Mouse (Mus musculus) midbrain, embryonic 13.5 days (tissue): Measurements from ENCODE around the gene 1600002K03Rik. TPM values are rescaled to one million over a fixed set of nuclear protein-coding genes. Genes with fewer than 3 reads are reported as not detected.
A peak's percentile ranks its signal among the peaks of the same experiment; 100 is the strongest.

Source experiments
- ATAC-seq: fragments of 200-750 bp; cut with Nextera tagmentation; 2 replicates; pipeline ENCODE4 v1.8.0; 2017; ENCODE audit warnings: mild to moderate bottlenecking, moderate TSS enrichment, moderate library complexity
- H3K27ac ChIP-seq: fragments of 300-500 bp; sonication (generic); 2 replicates; pipeline ENCODE4 v1.5.1; 2015; ENCODE audit warnings: inconsistent platforms, mild to moderate bottlenecking, moderate library complexity
- H3K27me3 ChIP-seq: fragments of 300-500 bp; sonication (generic); 2 replicates; pipeline ENCODE4 v1.6.1; 2015; ENCODE audit warnings: mild to moderate bottlenecking, inconsistent platforms
- H3K36me3 ChIP-seq: fragments of 300-500 bp; sonication (generic); 2 replicates; pipeline ENCODE4 v1.6.1; 2015; ENCODE audit warnings: mild to moderate bottlenecking, inconsistent platforms
- H3K4me1 ChIP-seq: fragments of 300-500 bp; sonication (generic); replicated peaks from 2 replicates; pipeline ENCODE4 v1.6.1; 2015; ENCODE audit warnings: inconsistent platforms
- H3K4me2 ChIP-seq: fragments of 300-500 bp; sonication (generic); replicated peaks from 2 replicates; pipeline ENCODE4 v1.6.1; 2015; ENCODE audit warnings: moderate library complexity, mild to moderate bottlenecking, inconsistent platforms
- H3K4me3 ChIP-seq: fragments of 300-500 bp; sonication (generic); replicated peaks from 2 replicates; pipeline ENCODE4 v1.5.1; 2015; ENCODE audit warnings: mild to moderate bottlenecking, inconsistent platforms
- H3K9ac ChIP-seq: fragments of 300-500 bp; sonication (generic); replicated peaks from 2 replicates; pipeline ENCODE4 v1.6.1; 2015; ENCODE audit warnings: mild to moderate bottlenecking, inconsistent platforms
- H3K9me3 ChIP-seq: fragments of 300-500 bp; sonication (generic); 2 replicates; pipeline ENCODE4 v1.6.1; 2016; ENCODE audit warnings: mild to moderate bottlenecking, inconsistent platforms
- WGBS: fragments of 180-500 bp; shearing (Covaris S2); methylation state at CpG from one replicate; pipeline ENCODE4 v1.1.7; 2015; 5-methylcytosine and 5-hydroxymethylcytosine counted together
- polyA plus RNA-seq: library from polyadenylated mRNA; unstranded; fragments of >200 nt; fragmentation: Nextera tagmentation; extraction: Ambion mirVana; gene quantifications from 2 replicates; pipeline ENCODE4 v1.2.1, GENCODE M21; 2015

Gene 1600002K03Rik
- polyA plus RNA-seq, 1 experiment from 2014 or later = 14.5 TPM

GRCm38 (mm10) chr10:80173358-80173757 is 614 bp downstream of the 1600002K03Rik start:
- H3K36me3 ChIP-seq = peaks cover 28% of the 10 kb centered on the region
- H3K27me3 ChIP-seq = no peaks in the 10 kb centered on the region
- H3K9me3 ChIP-seq = no peaks in the 10 kb centered on the region
- peaks cover 80% of the 10 kb centered on the region for H3K4me1 ChIP-seq
- H3K4me3 ChIP-seq = peak overlapping the region; percentile 46
- H3K9ac ChIP-seq = peak overlapping the region; percentile 58
- H3K27ac ChIP-seq = peak overlapping the region; percentile 80
- 18% methylated on average over 11 of the region's 11 CpGs for WGBS
- peak overlapping the region; percentile 64 for H3K4me2 ChIP-seq
- ATAC-seq = no peak

- Histone ChIP-seq H3K4me3 (no peak overlapping the region; the same call in 1 of the 2 replicates), H3K9me3 (no peaks in the 10 kb centered on the region), H3K9ac (peak overlapping the region; percentile 32; the same call in 1 of the 2 replicates), H3K36me3 (peaks cover 28% of the 10 kb centered on the region), H3K27me3 (no peaks in the 10 kb centered on the region), H3K27ac (0 out of 2 replicates have a peak overlapping the region, but pooled peaks have one; percentile 22), H3K4me2 (peak overlapping the region; percentile 64; the same call in 1 of the 2 replicates), H3K4me1 (peaks cover 72% of the 10 kb centered on the region)
- ATAC-seq = no peak
- 81% methylated on average over 10 of the region's 10 CpGs for WGBS
These were observed 1.4 kb downstream of the 1600002K03Rik start for GRCm38 (mm10) chr10:80173955-80174640.

- H3K4me3 ChIP-seq = no peak overlapping the region
- H3K36me3 ChIP-seq = peaks cover 27% of the 10 kb centered on the region
- WGBS = 41% methylated on average over 2 of the region's 2 CpGs
- no peak overlapping the region for H3K9ac ChIP-seq
- ATAC-seq = no peak
- H3K27me3 ChIP-seq = no peaks in the 10 kb centered on the region
- H3K4me1 ChIP-seq = peaks cover 66% of the 10 kb centered on the region
- no peaks in the 10 kb centered on the region for H3K9me3 ChIP-seq
- H3K27ac ChIP-seq = 0 out of 2 replicates have a peak overlapping the region, but pooled peaks have one; percentile 22
- H3K4me2 ChIP-seq = no peak overlapping the region
These were observed 2.0 kb downstream of the 1600002K03Rik start for GRCm38 (mm10) chr10:80174705-80175104.

GRCm38 (mm10) chr10:80175536-80176269 is 3.0 kb downstream of the 1600002K03Rik start:
- peak overlapping the region; percentile 39; the same call in 1 of the 2 replicates for H3K9ac ChIP-seq
- peaks cover 17% of the 10 kb centered on the region for H3K36me3 ChIP-seq
- H3K9me3 ChIP-seq = no peaks in the 10 kb centered on the region
- peak overlapping the region; percentile 48; the same call in 1 of the 2 replicates for H3K27ac ChIP-seq
- peak; percentile 12; the same call in 1 of the 2 replicates for ATAC-seq
- 23% methylated on average over 4 of the region's 4 CpGs for WGBS
- no peak overlapping the region for H3K4me3 ChIP-seq
- H3K4me1 ChIP-seq = peaks cover 66% of the 10 kb centered on the region
- H3K27me3 ChIP-seq = no peaks in the 10 kb centered on the region
- H3K4me2 ChIP-seq = no peak overlapping the region

GRCm38 (mm10) chr10:80176270-80176834 is 3.6 kb downstream of the 1600002K03Rik start:
- Histone ChIP-seq H3K36me3 (peaks cover 11% of the 10 kb centered on the region), H3K4me2 (no peak overlapping the region), H3K4me3 (no peak overlapping the region), H3K4me1 (peaks cover 68% of the 10 kb centered on the region), H3K27ac (peak overlapping the region; percentile 48; the same call in 1 of the 2 replicates), H3K9me3 (no peaks in the 10 kb centered on the region), H3K9ac (peak overlapping the region; percentile 39; the same call in 1 of the 2 replicates), H3K27me3 (no peaks in the 10 kb centered on the region)
- WGBS = 63% methylated on average over 5 of the region's 5 CpGs
- ATAC-seq = no peak

- 38% methylated on average over 7 of the region's 7 CpGs for WGBS
- H3K4me1 ChIP-seq = peaks cover 68% of the 10 kb centered on the region
These were observed 4.9 kb downstream of the 1600002K03Rik start for GRCm38 (mm10) chr10:80177441-80178279.

GRCm38 (mm10) chr10:80179068-80180051 is 6.6 kb downstream of the 1600002K03Rik start, which contains the start of gene Efna2:
Efna2 (plus strand) TSS chr10:80179482.
- H3K9me3 ChIP-seq = no peaks in the 10 kb centered on the region
- H3K4me2 ChIP-seq = peak within 1 kb of the TSS; percentile 97
- H3K27ac ChIP-seq = peak within 1 kb of the TSS; percentile 91
- no peaks in the 10 kb centered on the region for H3K27me3 ChIP-seq
- peaks cover 14% of the 10 kb centered on the region for H3K36me3 ChIP-seq
- peaks cover 75% of the 10 kb centered on the region for H3K4me1 ChIP-seq
- peak; percentile 79 for ATAC-seq
- H3K9ac ChIP-seq = peak within 1 kb of the TSS; percentile 99
- peak within 1 kb of the TSS; percentile 90 for H3K4me3 ChIP-seq
- WGBS = 2% methylated on average over 69 of the region's 106 CpGs

More at GRCm38 (mm10) chr10:80177441-80178279, 4.9 kb downstream of the 1600002K03Rik start:
- Histone ChIP-seq H3K4me2 (no peak overlapping the region), H3K4me3 (no peak overlapping the region), H3K9me3 (no peaks in the 10 kb centered on the region), H3K9ac (no peak overlapping the region; the same call in 1 of the 2 replicates), H3K27ac (peak overlapping the region; percentile 91; the same call in 1 of the 2 replicates), H3K36me3 (peaks cover 3% of the 10 kb centered on the region), H3K27me3 (no peaks in the 10 kb centered on the region)
- ATAC-seq = no peak

- H3K4me1 ChIP-seq = peaks cover 78% of the 10 kb centered on the region
- H3K4me3 ChIP-seq = peak overlapping the region; percentile 90
- H3K9me3 ChIP-seq = no peaks in the 10 kb centered on the region
- WGBS = 33% methylated on average over 6 of the region's 6 CpGs
- H3K4me2 ChIP-seq = peak overlapping the region; percentile 97
- H3K36me3 ChIP-seq = peaks cover 14% of the 10 kb centered on the region
- H3K27me3 ChIP-seq = no peaks in the 10 kb centered on the region
- H3K9ac ChIP-seq = peak overlapping the region; percentile 99
- no peak for ATAC-seq
- H3K27ac ChIP-seq = peak overlapping the region; percentile 91
These were observed 7.5 kb downstream of the 1600002K03Rik start for GRCm38 (mm10) chr10:80180288-80180687.

- Histone ChIP-seq H3K4me2 (peak overlapping the region; percentile 97), H3K9ac (peak overlapping the region; percentile 99), H3K9me3 (no peaks in the 10 kb centered on the region), H3K4me3 (peak overlapping the region; percentile 90), H3K4me1 (peaks cover 80% of the 10 kb centered on the region), H3K27ac (peak overlapping the region; percentile 91; the same call in 1 of the 2 replicates), H3K27me3 (no peaks in the 10 kb centered on the region), H3K36me3 (peaks cover 14% of the 10 kb centered on the region)
- 30% methylated on average over 5 of the region's 5 CpGs for WGBS
- no peak for ATAC-seq
These were observed 8.1 kb downstream of the 1600002K03Rik start for GRCm38 (mm10) chr10:80180823-80181222.

GRCm38 (mm10) chr10:80182547-80182946 is 9.8 kb downstream of the 1600002K03Rik start:
- peaks cover 26% of the 10 kb centered on the region for H3K36me3 ChIP-seq
- peak overlapping the region; percentile 99 for H3K9ac ChIP-seq
- peak overlapping the region; percentile 90 for H3K4me3 ChIP-seq
- H3K9me3 ChIP-seq = no peaks in the 10 kb centered on the region
- H3K4me2 ChIP-seq = peak overlapping the region; percentile 97
- ATAC-seq = no peak
- H3K4me1 ChIP-seq = peaks cover 75% of the 10 kb centered on the region
- 83% methylated on average over 7 of the region's 7 CpGs for WGBS
- H3K27me3 ChIP-seq = 0 out of 2 replicates have a peak, but pooled peaks cover 6% of the 10 kb centered on the region
- H3K27ac ChIP-seq = peak overlapping the region; percentile 47; the same call in 1 of the 2 replicates
